Mouse (Mus musculus) CD4-positive helper T cell, adult 2 months (primary cell): Measurements from ENCODE around the gene Zfyve19.

Source experiments
- DNase-seq: peaks from one replicate; pipeline ENCODE4 v3.0.0-alpha.2; 2012; ENCODE audit warnings: low read depth, missing footprints, low spot score

Zfyve19 gene

DNA sequence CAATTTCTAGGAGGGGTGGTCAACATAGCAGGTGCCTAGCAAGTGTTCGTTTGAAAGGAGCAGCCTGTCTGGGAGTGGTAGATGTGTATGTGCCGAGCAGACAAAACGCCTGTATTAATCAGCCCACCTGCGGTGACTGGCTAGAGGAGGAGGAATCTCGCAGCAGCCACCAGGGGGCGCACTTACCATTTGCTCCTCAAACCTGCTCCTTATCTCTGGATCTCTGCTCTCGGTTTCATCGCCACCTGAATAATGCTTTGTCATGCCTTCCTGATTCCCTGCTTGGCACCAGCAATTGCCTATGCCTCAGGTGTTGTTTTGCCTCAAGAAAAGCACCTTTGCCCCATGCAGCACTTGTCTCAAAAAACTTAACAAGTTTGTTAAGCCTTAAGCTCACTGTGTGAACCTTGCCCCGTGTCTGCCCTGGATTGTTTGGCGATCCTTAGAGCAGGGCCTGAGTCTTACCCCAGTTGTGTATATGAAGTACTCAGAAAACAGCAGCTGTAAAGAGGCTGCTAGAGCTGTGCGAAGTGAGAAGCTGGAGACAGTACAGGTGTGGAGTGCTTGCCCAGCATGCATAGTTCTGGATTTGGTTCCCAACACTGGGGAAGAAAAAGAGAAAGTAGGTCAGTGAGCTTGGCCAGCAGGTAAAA is 42.5 kb downstream of the Zfyve19 start:
- DNase-seq = peak; percentile 84

DNA sequence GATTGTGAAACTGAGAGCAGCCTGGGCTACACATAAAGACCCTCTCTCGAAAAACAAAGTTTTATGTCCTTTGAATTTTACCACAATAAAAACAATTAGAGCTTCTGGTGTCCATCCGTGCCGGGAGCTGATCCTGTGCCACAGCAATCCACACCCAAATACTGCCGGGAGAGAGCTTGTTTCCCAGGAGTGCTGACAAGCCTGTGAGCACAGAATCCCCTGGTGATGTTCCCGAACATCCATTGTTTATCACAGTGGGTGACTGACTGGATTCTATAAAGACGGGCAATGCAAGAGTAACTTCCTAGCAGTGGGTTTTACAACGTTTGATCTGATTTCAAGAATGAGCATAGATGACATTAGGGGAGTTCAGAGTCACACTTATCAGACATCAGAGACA is 46.6 kb downstream of the Zfyve19 start:
- no peak for DNase-seq

DNA sequence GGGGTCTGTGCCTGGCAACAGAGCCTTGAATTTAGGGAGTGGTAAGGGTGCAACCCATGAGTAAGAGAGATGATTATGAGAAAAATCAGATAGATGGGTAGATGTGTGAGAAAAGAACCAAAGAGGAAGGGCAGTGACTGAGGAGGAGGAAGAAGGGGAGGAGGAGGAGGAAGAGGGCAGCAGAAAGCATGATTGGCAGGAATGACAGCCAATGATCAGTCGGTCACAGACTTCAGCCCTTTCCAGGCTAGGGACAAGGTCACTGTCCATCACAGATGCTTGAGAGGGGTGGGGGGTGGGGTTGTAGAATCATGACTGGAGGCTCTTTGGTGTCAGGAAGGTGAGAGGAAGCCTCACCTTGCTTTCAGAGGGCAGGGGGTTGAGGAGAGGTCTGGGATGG is 52.1 kb downstream of the Zfyve19 start:
- DNase-seq = no peak

GRCm38 (mm10) chr2:119261326-119261725 is 52.9 kb downstream of the Zfyve19 start:
- no peak for DNase-seq

DNA sequence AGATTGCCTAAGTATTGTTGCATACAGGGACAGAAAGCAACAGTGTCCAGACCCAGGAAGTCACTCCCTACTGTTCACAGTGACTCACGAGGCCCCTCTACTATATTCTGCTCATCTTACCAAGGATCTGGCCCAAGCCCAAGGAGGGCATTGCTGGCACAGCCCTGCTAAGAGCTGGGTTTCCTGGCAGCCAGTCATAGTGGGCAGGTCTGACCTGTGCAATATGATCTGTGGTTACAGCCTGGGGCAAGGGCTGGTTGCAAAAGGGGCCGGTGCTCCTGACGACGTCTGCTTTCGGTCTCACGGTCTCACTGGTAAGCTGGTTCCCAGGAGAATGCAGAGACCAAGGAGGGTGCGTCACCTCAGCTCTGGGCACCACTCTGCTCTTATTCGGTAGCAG is 54.6 kb downstream of the Zfyve19 start:
- no peak for DNase-seq

DNA sequence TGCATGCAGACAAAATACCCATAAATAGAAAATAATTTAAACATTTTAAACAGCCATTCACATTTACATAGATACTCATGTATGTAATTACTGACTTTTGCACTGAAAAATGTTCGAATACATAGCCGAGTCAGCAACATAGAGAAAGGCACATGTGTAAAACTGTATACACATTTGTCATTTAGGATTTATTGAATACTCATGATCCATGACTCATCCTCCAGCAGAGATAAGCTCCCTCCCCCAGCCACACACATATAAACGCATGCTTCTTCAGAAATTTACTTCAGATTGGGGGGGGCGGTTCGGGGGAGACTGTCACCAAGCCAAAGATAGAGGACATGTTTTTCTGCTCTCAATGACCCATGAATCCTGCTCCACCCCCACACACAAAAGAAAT is 55.4 kb downstream of the Zfyve19 start:
- DNase-seq = no peak
